Mouse (Mus musculus) spleen, postnatal 14 days (tissue): Measurements from ENCODE around the gene Eef2k.
"Not testable (repeated sequence)": the region's sequence is repeated elsewhere in the genome, so short reads cannot be mapped to it uniquely, and the experiment has no call there.

Experiments
- DNase-seq, 2 experiments: peaks; one replicate each; pipeline ENCODE4 v3.0.0; 2021 to 2022; ENCODE audit warnings: low spot score in 2 of 2

Gene Eef2k

GRCm38 (mm10) chr7:120880770-120881169, 38.1 kb downstream of the Eef2k start:
- no peak for DNase-seq

DNA sequence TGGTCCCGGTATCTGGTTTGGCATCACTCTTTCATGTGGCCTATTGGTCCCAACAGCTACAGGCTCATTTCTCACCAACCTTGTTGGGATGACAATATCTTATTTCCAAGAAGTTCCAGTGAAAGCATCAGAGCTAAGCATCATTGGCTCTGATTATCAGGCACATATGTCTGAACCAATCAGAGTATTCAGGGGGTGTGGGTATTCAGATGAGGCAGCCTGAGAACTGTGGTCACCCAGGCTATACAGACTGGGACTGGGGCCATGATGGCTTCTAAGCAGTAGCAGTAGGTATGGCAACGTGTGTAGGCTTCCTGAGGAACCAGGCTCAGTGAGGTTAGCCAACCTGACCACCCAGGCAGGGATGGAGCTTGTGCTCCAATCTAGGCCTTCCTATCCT, 38.8 kb downstream of the Eef2k start:
- DNase-seq, result no peak

GRCm38 (mm10) chr7:120882674-120883073, 40.0 kb downstream of the Eef2k start:
- no peak for DNase-seq

DNA sequence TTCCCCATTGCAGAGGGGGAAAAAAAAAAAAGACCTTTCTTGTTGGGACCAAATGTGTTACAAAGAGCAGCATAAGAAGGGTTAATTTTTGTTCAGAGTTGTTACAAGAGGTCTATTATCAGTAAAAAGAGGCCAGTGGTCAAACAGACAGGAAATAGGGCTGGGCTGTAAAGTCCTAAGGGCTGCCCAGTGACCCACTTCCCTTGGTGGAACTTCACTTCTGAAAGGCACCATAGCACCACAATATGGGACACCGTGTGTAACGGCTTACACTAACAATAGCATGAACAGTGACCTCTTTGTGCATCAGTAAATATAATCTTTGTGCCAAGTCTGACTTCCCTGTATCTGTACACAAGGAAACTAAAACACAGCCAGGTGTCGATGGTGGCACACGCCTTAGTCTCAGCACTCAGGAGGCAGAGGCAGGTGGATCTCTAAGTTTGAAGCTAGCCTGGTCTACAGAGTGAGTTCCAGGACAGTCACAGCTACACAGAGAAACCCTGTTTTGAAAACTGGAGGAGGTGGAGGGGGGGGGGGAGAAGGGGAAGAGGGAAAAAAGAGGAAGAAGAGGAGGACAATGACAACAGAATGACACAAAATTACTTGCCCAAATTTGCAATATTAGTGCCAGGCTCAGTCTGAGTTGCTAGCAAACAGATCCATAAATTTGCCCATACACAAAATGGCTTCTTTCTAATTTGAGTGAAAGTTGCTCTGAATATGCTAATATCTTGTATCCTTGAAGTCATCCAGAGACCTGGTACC, 41.1 kb downstream of the Eef2k start:
- no peak for DNase-seq

- no peak for DNase-seq
Measured at GRCm38 (mm10) chr7:120884746-120885145, 42.1 kb downstream of the Eef2k start.

- no peak for DNase-seq
Measured at GRCm38 (mm10) chr7:120893123-120893522, 50.5 kb downstream of the Eef2k start.

DNA sequence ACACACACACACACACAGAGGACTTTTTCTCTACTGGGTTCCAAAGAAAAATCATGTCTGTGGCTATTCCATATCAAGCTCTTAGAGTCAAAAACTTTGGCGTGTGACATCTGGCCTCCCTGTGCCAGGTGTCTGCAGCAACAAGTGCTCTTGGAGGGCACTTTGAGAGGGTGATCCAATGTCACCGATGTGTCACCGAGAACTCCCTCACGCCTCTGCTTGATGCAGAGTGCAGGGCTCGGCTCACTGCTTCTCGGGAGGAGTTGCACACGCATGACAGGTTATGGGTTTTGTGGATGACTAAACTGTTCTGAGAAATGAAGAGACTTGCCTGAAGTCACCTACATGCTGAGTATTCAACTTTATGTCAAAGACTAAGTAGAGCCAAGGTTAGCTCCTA, 54.4 kb downstream of the Eef2k start:
- DNase-seq, result no peak

GRCm38 (mm10) chr7:120897711-120898335, 55.2 kb downstream of the Eef2k start:
- DNase-seq, result no peak

- no peak for DNase-seq
Measured at GRCm38 (mm10) chr7:120900191-120900590, 57.6 kb downstream of the Eef2k start.

- DNase-seq, result no peak
Measured at GRCm38 (mm10) chr7:120901701-120902100, 59.1 kb downstream of the Eef2k start.

DNA sequence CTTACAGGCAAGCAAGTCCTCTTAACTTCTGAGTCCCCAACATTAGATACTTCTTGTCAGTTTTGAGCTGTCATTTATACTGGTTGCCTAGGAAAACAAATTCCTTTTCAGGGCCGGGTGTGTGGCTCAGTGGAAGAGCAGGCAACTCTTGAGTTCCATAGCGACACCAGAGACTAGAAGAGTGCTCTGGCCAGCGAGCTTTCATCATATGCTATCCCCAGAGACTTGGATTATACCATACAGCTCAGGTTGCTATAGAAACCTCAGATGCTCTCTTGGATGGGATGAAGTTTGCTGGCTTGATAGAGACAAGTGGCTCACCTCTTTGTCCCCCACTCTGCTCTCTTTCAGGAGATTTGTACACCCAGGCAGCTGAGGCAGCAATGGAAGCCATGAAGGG, 60.3 kb downstream of the Eef2k start:
- DNase-seq, result no peak

GRCm38 (mm10) chr7:120910172-120910571, 67.5 kb downstream of the Eef2k start:
- not testable (repeated sequence) for DNase-seq

- DNase-seq, result not testable (repeated sequence)
Measured at GRCm38 (mm10) chr7:120911268-120911667, 68.6 kb downstream of the Eef2k start.

DNA sequence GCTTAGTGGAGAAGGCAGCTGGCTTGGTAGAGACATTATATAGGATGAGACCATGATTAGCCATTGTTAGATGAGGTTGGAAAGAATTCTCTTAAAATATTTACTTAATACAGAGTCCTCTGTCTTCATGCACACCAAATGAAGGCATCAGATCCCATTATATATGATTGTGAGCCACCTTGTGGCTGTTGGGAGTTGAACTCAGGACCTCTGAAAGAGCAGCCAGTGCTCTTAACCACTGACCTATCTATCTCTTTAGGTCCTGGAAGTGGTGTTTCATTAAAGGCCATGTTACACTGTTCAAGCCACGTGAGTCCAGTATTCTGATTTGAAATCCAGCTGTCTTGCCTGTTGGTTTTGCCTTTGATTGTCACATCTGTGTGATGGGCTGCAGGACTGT, 70.7 kb downstream of the Eef2k start:
- no peak for DNase-seq

- no peak for DNase-seq
Measured at GRCm38 (mm10) chr7:120916262-120916875, 73.7 kb downstream of the Eef2k start.

DNA sequence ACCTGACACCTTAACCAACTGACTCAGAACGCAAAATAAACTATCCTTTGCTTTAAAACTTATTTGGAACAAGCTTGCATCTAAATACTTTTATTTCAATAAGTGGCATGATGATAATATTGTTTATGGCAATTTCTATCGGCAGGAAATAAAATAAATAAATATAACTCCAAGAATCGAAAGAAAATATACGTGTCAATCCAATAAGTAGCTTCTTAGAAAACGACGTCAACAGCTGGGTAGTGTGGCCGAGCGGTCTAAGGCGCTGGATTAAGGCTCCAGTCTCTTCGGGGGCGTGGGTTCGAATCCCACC, 74.6 kb downstream of the Eef2k start:
- no peak for DNase-seq

DNA sequence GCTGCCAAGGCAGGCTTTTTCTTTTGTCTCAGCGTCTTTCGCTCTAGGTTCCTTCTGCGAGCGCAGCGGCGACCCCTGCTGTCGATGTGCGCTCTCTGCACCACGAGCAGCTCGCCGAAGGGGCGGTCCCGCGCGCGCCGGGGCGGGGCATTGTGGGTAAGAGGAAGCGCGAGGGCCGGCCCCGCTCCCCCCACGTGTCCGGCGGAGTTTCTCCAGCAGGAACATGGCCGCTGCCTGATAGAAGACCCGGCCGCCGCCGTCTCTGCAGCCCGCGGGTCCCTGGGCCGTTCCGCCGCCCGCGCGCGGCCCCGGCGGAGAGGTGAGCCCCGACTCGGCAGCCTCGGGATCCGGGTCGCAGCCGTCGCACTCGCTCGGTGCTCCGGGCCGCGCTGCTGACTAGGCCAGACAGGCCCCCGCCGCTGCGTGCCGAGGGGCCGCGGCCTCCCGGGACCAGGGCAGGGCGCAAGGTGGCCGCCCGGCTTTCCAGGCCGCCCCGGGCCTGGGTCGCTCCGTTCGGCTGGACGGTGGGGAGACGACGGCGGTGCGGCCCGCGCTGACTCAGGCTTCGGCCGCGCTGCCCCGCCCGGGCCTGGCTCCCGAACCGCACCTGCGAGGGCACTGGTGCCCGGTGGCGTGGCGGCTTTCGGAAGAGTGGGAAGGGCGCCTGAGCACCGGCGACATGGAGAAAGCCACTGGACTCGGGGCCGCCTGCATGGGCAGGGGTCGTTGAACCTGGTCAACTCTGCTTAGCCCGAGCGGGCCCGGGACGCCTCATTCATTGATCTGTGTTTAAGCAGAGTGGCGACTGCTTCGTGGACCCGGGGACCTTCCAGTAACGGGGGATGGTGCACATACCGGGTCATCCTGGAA, 75.2 kb downstream of the Eef2k start, which contains the start of gene Polr3e:
Polr3e (plus strand) TSS at position 153 of the 870 bp plus-strand sequence.
- peak; percentile 100 for DNase-seq

DNA sequence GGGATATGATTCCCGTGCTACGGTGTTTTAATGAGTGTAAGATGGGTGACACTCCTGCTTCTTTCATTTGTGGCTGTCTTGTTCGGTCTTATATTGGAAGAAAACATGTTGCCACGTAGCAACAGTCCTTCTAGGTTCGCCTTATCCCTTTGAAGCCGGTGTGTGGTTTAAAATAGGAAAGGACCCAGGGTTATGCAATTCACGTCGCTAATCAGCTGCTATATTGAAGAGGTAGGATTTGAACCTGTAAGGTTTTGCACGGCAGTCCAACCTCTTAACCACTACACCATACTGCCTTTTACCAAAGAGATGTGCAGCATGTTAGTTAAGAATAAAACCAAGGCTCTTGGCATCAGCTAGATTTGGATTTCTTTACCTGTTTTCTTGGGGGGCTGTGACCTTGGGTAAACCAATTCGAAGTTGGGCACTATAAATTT, 75.9 kb downstream of the Eef2k start:
- peak; percentile 26 to 58 for DNase-seq

- no peak for DNase-seq
Measured at GRCm38 (mm10) chr7:120933110-120933509, 90.5 kb downstream of the Eef2k start.

DNA sequence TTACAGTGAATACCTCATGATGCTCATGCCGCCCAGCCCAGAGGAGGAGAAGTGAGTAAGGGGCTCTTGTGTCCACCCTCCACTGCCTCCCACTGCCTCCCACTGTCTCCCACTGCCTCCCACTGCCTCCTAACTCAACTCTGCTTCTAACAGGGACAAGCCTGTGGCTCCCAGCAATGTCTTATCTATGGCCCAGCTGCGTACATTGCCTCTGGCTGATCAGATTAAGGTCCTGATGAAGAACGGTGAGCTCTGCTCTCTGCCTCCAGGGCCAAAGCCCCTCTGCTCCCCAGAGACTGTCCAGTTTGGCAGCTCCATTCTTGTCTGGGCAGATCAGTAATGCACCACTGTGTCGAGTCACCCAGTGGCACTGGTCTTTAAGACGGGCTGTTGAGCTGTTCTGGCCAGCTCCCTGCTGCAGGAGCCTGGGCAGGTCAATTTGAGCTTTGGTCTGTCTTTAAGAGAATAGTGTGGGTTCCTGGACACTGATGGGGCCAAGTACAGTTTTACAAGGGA, 91.1 kb downstream of the Eef2k start:
- no peak for DNase-seq

DNA sequence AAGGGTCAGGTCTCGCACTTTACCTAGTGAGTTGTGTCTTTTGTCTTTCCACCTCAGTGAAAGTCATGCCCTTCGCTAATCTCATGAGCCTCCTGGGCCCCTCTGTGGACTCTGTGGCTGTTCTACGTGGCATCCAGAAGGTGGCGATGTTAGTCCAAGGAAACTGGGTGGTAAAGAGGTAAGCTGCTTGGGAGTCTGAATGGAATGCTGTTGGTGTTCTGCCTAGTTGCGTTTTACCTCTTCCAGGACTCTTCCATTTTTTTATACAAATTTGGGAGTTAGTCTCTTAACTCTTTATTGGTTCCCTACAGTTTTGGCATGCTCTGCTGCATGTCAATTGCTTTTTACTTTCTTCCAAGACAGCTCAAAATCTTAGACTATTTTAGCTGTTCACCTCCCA, 92.1 kb downstream of the Eef2k start:
- DNase-seq, result peak in 1 of 2 experiments; percentile 45

DNA sequence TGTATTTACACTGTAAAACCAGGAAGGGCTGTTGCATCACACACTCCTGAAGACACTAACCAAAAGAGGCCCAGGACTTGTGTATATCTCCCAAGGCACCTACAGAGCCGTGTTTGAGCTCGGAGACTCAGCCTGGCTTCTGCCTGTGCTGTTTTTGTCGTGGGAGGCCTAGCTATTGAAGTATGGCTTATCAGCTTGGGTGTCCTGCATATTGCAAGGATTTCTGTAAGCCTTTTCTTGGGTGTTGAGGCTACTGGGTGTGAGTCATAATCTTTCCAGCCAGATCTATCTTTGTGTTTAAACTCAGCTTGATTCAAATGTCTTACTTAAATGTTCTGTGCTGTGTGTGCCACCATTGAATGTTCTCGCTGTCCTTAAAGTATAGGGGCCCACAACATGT, 93.9 kb downstream of the Eef2k start:
- no peak for DNase-seq
